ENCODE assay signal across 28 mouse cellular contexts in the genomic region with DNA sequence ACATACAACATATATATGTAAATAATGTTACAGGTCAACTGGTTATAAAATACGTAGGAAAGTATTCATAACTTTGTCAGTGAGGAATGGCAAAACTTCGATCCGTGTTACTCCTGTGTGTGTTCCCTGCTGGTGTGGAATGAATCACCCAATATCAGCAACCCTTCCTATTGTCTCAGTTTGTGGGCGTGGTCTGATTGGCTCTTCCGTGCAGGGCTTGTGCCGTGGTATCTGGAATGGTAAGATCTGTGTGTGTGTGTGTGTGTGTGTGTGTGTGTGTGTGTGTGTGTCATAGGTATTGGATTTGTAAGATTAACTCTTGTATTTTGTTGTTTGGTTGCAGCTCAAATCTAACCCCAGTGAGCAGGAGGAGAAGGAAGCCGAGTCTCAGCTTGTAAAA.
"Had no signal": no experiment of that assay in that cellular context is flagged by ENCODE, and none has a peak within 500 bp of the region (broad histone marks: within the 10 kb centered on the region; RNA-seq: fewer than 3 reads in every experiment).

No protein-coding gene starts in this region.

- ATAC-seq: hindbrain, embryonic 16.5 days; inflammation-experienced regulatory T-cells, adult 6 months; intestine, embryonic 15.5 days; intestine, postnatal 0 days had no signal

- H3K4me3 ChIP-seq: gastrocnemius, adult 2 months; heart, adult 2 months; heart, embryonic 13.5 days; heart, embryonic 15.5 days; hindbrain, embryonic 10.5 days; hindbrain, embryonic 12.5 days; intestine, embryonic 15.5 days; layer of hippocampus, adult 2 months; left cerebral cortex, adult 2 months; limb, embryonic 10.5 days; limb, embryonic 12.5 days had no signal

- H3K4me1 ChIP-seq: heart, embryonic 13.5 days; heart, embryonic 15.5 days; hindbrain, embryonic 10.5 days; hindbrain, embryonic 12.5 days; intestine, embryonic 15.5 days; limb, embryonic 10.5 days; limb, embryonic 12.5 days had no signal

- H3K27ac ChIP-seq: gastrocnemius, adult 2 months; heart, adult 2 months; heart, embryonic 13.5 days; heart, embryonic 15.5 days; hindbrain, embryonic 10.5 days; hindbrain, embryonic 12.5 days; hindbrain, embryonic 14.5 days; intestine, embryonic 15.5 days; layer of hippocampus, adult 2 months; left cerebral cortex, adult 2 months; limb, embryonic 10.5 days; limb, embryonic 12.5 days; liver, embryonic 14.5 days had no signal

- DNase-seq: gastrocnemius, adult 2 months; gastrocnemius, postnatal 10 days; gastrocnemius, postnatal 25 days; heart, adult 2 months; heart, postnatal 14 days; heart, postnatal 4 days; kidney, adult 18-20 months; kidney, adult 8-10 months; kidney, postnatal 10 days; kidney, postnatal 25 days; kidney, postnatal 4 days; liver had no signal

- H3K4me2 ChIP-seq: heart, embryonic 11.5 days; heart, embryonic 13.5 days; heart, embryonic 15.5 days; hindbrain, embryonic 12.5 days; hindbrain, embryonic 14.5 days; intestine, embryonic 15.5 days; limb, embryonic 12.5 days; liver, embryonic 11.5 days had no signal

- H3K9me3 ChIP-seq: heart, embryonic 13.5 days; heart, embryonic 15.5 days; hindbrain, embryonic 10.5 days; hindbrain, embryonic 12.5 days; intestine, embryonic 15.5 days; limb, embryonic 10.5 days; limb, embryonic 12.5 days had no signal

- H3K27me3 ChIP-seq: heart, embryonic 13.5 days; heart, embryonic 15.5 days; hindbrain, embryonic 12.5 days; intestine, embryonic 15.5 days; limb, embryonic 12.5 days had no signal

- H3K9ac ChIP-seq: heart, embryonic 13.5 days; heart, embryonic 15.5 days; hindbrain, embryonic 12.5 days; hindbrain, embryonic 14.5 days; intestine, embryonic 15.5 days; limb, embryonic 12.5 days; liver, embryonic 14.5 days had no signal
